Mouse (Mus musculus): ENCODE data around the gene Naa15. TPM values are rescaled to one million over a fixed set of nuclear protein-coding genes. Genes with fewer than 3 reads are reported as not detected.
A peak's percentile ranks its signal among the peaks of the same experiment; 100 is the strongest.
"Not testable (repeated sequence)": the region's sequence is repeated elsewhere in the genome, so short reads cannot be mapped to it uniquely, and the experiment has no call there.

Naa15 gene
- polyA plus RNA-seq, 1 experiment from 2014 or later = 41.5 TPM

DNA sequence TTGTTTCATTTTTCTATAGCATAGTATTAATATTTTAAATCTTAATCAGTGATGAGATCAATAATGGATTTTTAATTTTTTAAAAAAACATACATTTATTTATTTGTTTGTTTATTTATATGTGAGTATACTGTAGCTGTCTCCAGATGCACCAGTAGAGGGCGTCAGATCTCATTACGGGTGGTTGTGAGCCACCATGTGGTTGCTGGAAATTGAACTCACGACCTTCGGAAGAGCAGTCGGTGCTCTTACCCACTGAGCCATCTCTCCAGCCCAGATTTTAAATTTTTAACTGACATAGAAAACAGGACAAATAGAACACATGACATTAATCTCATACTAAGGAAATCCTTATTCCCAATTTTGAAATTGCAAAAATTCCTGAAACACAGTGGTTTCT, 19.4 kb downstream of the Naa15 start:
- ATAC-seq (ENCODE audit: low FRiP score, low TSS enrichment); DNase-seq: not testable (repeated sequence)
- WGBS = 87% methylated on average over 5 of the region's 5 CpGs

DNA sequence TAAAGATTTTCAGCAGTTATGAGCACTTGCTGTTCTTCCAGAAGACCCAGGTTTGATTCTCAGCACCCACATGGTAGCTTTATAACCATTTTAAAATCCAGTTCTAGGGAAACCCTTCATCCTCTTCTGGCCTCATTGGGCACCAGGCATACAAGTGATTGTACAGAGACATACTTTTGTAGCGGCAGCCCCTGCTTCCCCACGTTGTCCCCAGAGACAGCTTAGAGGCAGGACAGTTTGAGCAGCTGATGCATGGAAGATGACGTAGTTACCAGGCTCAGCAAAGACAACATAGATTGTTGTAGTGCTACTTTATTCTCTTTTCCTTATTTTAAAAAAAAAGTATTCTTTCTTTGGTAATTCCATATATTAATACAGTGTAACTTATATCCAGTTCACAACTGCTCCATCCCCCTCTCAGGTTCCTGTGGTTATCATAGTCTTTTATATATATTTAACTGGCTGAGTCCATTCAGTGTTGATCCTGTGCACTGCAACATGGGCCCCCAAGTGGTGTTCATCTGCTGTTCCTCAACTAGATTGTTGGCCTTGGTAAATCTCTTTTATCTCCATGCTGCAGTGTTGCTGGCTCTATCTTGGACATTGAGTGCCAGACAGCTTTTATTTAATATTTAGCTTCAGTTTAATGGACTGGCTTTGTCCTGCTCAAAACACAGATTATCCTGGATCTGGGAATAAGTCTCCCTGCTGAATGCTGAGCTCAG, 20.1 kb downstream of the Naa15 start:
- H3K4me1 ChIP-seq (ENCODE audit: control insufficient read depth, insufficient read depth, low read length) = no peaks in the 10 kb centered on the region
- no peak overlapping the region for H3K4me3 ChIP-seq (replicated peaks; ENCODE audit: low read depth, low read length)
- peaks cover 11% of the 10 kb centered on the region for H3K36me3 ChIP-seq (ENCODE audit: control insufficient read depth, insufficient read depth, low read length)
- H3K4me2 ChIP-seq (ENCODE audit: low read length) = no peak overlapping the region
- no peak overlapping the region for H3K27ac ChIP-seq (replicated peaks; ENCODE audit: low read depth, low read length)
- H3K27me3 ChIP-seq (ENCODE audit: control insufficient read depth, insufficient read depth, low read length) = no peaks in the 10 kb centered on the region
- 75% methylated on average over 3 of the region's 3 CpGs for WGBS
- H3K9ac ChIP-seq (replicated peaks; ENCODE audit: low read length) = no peak overlapping the region
- no peaks in the 10 kb centered on the region for H3K9me3 ChIP-seq (ENCODE audit: control insufficient read depth, low read length)
- no peak for ATAC-seq (ENCODE audit: low FRiP score, low TSS enrichment)
- no peak for DNase-seq

More for the DNA sequence above, 19.4 kb downstream of the Naa15 start:
- H3K9me3 ChIP-seq (ENCODE audit: control insufficient read depth, low read length); H3K4me1 ChIP-seq (ENCODE audit: control insufficient read depth, insufficient read depth, low read length); H3K4me3 ChIP-seq (replicated peaks; ENCODE audit: low read depth, low read length); H3K9ac ChIP-seq (replicated peaks; ENCODE audit: low read length); H3K27ac ChIP-seq (replicated peaks; ENCODE audit: low read depth, low read length); H3K4me2 ChIP-seq (ENCODE audit: low read length); H3K27me3 ChIP-seq (ENCODE audit: control insufficient read depth, insufficient read depth, low read length): not testable (repeated sequence)
- H3K36me3 ChIP-seq (ENCODE audit: control insufficient read depth, insufficient read depth, low read length) = peaks cover 11% of the 10 kb centered on the region

DNA sequence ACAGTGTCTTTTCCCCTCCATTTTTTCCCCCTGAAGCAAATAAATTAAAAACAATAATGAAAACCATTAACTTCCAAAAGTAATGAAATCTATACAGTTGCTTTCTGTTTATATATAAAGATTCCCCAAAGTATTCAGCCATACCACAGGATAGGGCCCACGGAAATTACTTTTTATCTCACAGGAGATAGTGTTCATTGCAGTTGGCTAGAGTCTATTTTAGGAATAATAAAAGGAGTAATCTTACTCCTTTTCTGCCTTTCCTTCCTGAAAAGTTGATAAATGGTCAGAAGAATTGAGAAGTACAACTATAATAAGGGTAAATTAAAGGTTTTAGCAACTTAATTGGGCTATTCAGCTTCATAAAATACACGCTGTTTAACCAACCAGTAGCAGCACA, 53.6 kb downstream of the Naa15 start:
- no peak for ATAC-seq (ENCODE audit: low FRiP score, low TSS enrichment)
- no peak overlapping the region for H3K9ac ChIP-seq (replicated peaks; ENCODE audit: low read length)
- no peak overlapping the region for H3K27ac ChIP-seq (replicated peaks; ENCODE audit: low read depth, low read length)
- H3K9me3 ChIP-seq (ENCODE audit: control insufficient read depth, low read length) = no peaks in the 10 kb centered on the region
- peaks cover 85% of the 10 kb centered on the region for H3K36me3 ChIP-seq (ENCODE audit: control insufficient read depth, insufficient read depth, low read length)
- H3K4me2 ChIP-seq (ENCODE audit: low read length) = no peak overlapping the region
- DNase-seq = no peak
- no peak overlapping the region for H3K4me3 ChIP-seq (replicated peaks; ENCODE audit: low read depth, low read length)
- H3K4me1 ChIP-seq (ENCODE audit: control insufficient read depth, insufficient read depth, low read length) = no peaks in the 10 kb centered on the region
- no peaks in the 10 kb centered on the region for H3K27me3 ChIP-seq (ENCODE audit: control insufficient read depth, insufficient read depth, low read length)
- WGBS = 98% methylated on average over 2 of the region's 2 CpGs

DNA sequence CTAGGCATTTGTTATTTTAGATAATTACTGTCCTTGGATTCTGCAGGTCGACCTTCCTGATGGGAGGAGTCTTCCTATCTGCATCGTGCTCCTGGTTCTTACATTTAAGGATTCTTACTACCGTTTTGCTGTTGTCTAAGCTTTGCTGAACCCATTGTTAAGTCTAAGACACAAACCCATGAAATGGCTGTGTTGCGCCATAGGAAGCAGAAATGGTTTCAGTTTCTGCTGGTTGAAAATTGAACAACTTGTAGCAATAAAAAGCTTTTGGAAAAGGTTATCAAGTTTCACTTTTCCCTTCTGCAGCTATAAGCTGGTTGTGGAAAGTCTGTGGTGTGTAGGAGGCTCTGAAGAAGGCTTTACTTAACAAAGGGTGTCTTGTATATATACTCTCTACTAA, 60.8 kb downstream of the Naa15 start:
- H3K36me3 ChIP-seq (ENCODE audit: control insufficient read depth, insufficient read depth, low read length) = peaks cover 43% of the 10 kb centered on the region
- no peak overlapping the region for H3K27ac ChIP-seq (replicated peaks; ENCODE audit: low read depth, low read length)
- no peaks in the 10 kb centered on the region for H3K4me1 ChIP-seq (ENCODE audit: control insufficient read depth, insufficient read depth, low read length)
- no peak overlapping the region for H3K9ac ChIP-seq (replicated peaks; ENCODE audit: low read length)
- no peak overlapping the region for H3K4me3 ChIP-seq (replicated peaks; ENCODE audit: low read depth, low read length)
- 89% methylated on average over 4 of the region's 4 CpGs for WGBS
- no peaks in the 10 kb centered on the region for H3K9me3 ChIP-seq (ENCODE audit: control insufficient read depth, low read length)
- no peaks in the 10 kb centered on the region for H3K27me3 ChIP-seq (ENCODE audit: control insufficient read depth, insufficient read depth, low read length)
- DNase-seq (no peak), ATAC-seq (ENCODE audit: low FRiP score, low TSS enrichment) (no peak)
- H3K4me2 ChIP-seq (ENCODE audit: low read length) = no peak overlapping the region

DNA sequence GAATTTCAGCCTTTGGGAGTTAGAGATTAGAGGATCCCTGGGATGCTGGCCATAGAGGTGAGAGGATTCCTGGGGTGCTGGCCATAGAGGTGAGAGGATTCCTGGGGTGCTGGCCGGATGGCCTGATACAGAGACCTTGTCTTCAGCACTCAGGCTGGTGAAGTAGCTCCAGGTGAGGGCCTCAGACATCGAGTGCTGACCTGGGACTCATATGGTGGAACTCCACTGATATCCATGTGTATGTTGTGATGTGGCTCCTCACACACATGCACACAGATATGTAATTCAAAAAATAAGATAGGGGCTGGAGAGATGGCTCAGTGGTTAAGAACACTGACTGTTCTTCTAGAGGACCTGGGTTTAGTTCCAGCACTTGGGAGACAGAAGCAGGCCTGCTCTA, 64.9 kb downstream of the Naa15 start:
- H3K4me1 ChIP-seq (ENCODE audit: control insufficient read depth, insufficient read depth, low read length) = peaks cover 6% of the 10 kb centered on the region
- H3K9ac ChIP-seq (replicated peaks; ENCODE audit: low read length) = no peak overlapping the region
- H3K27me3 ChIP-seq (ENCODE audit: control insufficient read depth, insufficient read depth, low read length) = no peaks in the 10 kb centered on the region
- no peaks in the 10 kb centered on the region for H3K9me3 ChIP-seq (ENCODE audit: control insufficient read depth, low read length)
- 41% methylated on average over 2 of the region's 2 CpGs for WGBS
- peaks cover 9% of the 10 kb centered on the region for H3K36me3 ChIP-seq (ENCODE audit: control insufficient read depth, insufficient read depth, low read length)
- ATAC-seq (ENCODE audit: low FRiP score, low TSS enrichment) = no peak
- no peak overlapping the region for H3K4me2 ChIP-seq (ENCODE audit: low read length)
- H3K27ac ChIP-seq (replicated peaks; ENCODE audit: low read depth, low read length) = no peak overlapping the region
- DNase-seq = no peak
- H3K4me3 ChIP-seq (replicated peaks; ENCODE audit: low read depth, low read length) = no peak overlapping the region

DNA sequence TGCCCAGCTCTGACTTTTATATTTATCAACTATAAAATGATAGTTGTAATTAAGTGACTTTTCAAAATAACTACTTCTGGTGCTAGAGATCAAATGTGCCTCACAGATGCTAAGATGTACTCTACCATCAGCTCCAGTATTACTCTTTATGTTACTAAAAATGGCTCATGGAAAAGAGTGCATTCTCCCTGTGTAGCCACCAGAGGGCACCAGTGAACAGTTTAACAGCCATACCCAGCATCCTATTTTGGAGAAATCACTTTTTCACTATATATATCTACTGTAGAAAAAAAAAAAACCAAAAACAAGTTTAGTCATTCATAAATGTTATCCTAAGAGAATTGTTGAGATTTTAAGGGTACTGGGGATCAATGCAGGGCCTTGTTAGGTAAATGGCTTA, 66.1 kb downstream of the Naa15 start:
- Histone ChIP-seq H3K27ac (replicated peaks; ENCODE audit: low read depth, low read length) (no peak overlapping the region), H3K4me2 (ENCODE audit: low read length) (no peak overlapping the region), H3K9me3 (ENCODE audit: control insufficient read depth, low read length) (no peaks in the 10 kb centered on the region), H3K36me3 (ENCODE audit: control insufficient read depth, insufficient read depth, low read length) (peaks cover 6% of the 10 kb centered on the region; the same call in 1 of the 2 replicates), H3K4me1 (ENCODE audit: control insufficient read depth, insufficient read depth, low read length) (peaks cover 18% of the 10 kb centered on the region), H3K27me3 (ENCODE audit: control insufficient read depth, insufficient read depth, low read length) (no peaks in the 10 kb centered on the region), H3K9ac (replicated peaks; ENCODE audit: low read length) (no peak overlapping the region), H3K4me3 (replicated peaks; ENCODE audit: low read depth, low read length) (no peak overlapping the region)
- DNase-seq (peak; percentile 83), ATAC-seq (ENCODE audit: low FRiP score, low TSS enrichment) (no peak)

DNA sequence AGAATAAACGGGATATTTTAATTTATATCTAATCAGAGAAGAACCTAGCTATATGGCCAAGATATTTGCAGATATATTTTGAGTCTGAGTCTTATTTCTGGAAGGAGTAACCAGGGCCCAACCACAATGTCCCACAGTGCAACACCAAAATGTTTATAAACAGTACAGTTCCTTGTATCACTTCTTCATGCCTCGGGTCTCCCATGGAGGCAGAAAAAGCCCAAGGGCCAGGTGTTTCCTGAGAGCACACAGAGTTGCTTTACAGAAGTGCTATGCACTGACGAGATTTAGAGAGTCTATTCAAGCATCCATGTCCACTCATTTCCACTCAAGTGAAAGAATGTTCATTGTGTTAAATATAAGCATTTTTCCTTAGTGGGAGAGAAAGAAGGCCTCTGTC, 66.9 kb downstream of the Naa15 start:
- DNase-seq (no peak), ATAC-seq (ENCODE audit: low FRiP score, low TSS enrichment) (no peak)
- Histone ChIP-seq H3K4me3 (replicated peaks; ENCODE audit: low read depth, low read length) (no peak overlapping the region), H3K9me3 (ENCODE audit: control insufficient read depth, low read length) (no peaks in the 10 kb centered on the region), H3K27me3 (ENCODE audit: control insufficient read depth, insufficient read depth, low read length) (no peaks in the 10 kb centered on the region), H3K27ac (replicated peaks; ENCODE audit: low read depth, low read length) (no peak overlapping the region), H3K4me1 (ENCODE audit: control insufficient read depth, insufficient read depth, low read length) (peaks cover 18% of the 10 kb centered on the region), H3K36me3 (ENCODE audit: control insufficient read depth, insufficient read depth, low read length) (no peaks in the 10 kb centered on the region; the same call in 1 of the 2 replicates), H3K9ac (replicated peaks; ENCODE audit: low read length) (no peak overlapping the region), H3K4me2 (ENCODE audit: low read length) (no peak overlapping the region)
- WGBS = 63% methylated on average over 3 of the region's 3 CpGs

DNA sequence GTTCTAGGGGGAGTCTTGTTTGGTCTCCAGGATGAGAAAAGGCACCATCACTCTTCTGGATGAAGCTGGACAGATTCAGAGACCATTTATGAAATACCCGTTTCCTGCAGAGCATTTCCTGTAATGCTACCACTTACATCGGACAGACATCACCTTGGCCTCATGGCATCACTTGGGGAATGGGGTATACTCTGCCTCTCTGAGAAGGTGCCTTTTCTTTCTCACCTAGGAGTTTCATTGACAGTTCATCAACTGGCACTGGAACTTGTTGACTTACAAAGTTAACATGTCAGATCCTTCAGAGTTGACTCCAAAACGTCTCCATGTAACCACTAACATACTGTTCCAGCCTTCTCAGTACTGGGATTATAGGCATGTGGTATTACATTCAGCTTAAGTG, 67.8 kb downstream of the Naa15 start:
- no peak overlapping the region; the same call in 1 of the 2 replicates for H3K4me3 ChIP-seq (replicated peaks; ENCODE audit: low read depth, low read length)
- no peaks in the 10 kb centered on the region for H3K27me3 ChIP-seq (ENCODE audit: control insufficient read depth, insufficient read depth, low read length)
- H3K36me3 ChIP-seq (ENCODE audit: control insufficient read depth, insufficient read depth, low read length) = no peaks in the 10 kb centered on the region
- WGBS = 74% methylated on average over 3 of the region's 3 CpGs
- peaks cover 18% of the 10 kb centered on the region for H3K4me1 ChIP-seq (ENCODE audit: control insufficient read depth, insufficient read depth, low read length)
- H3K9me3 ChIP-seq (ENCODE audit: control insufficient read depth, low read length) = no peaks in the 10 kb centered on the region
- ATAC-seq (ENCODE audit: low FRiP score, low TSS enrichment) = no peak
- peak overlapping the region; percentile 82; the same call in 1 of the 2 replicates for H3K9ac ChIP-seq (replicated peaks; ENCODE audit: low read length)
- no peak overlapping the region for H3K27ac ChIP-seq (replicated peaks; ENCODE audit: low read depth, low read length)
- H3K4me2 ChIP-seq (ENCODE audit: low read length) = peak overlapping the region; percentile 88
- no peak for DNase-seq

DNA sequence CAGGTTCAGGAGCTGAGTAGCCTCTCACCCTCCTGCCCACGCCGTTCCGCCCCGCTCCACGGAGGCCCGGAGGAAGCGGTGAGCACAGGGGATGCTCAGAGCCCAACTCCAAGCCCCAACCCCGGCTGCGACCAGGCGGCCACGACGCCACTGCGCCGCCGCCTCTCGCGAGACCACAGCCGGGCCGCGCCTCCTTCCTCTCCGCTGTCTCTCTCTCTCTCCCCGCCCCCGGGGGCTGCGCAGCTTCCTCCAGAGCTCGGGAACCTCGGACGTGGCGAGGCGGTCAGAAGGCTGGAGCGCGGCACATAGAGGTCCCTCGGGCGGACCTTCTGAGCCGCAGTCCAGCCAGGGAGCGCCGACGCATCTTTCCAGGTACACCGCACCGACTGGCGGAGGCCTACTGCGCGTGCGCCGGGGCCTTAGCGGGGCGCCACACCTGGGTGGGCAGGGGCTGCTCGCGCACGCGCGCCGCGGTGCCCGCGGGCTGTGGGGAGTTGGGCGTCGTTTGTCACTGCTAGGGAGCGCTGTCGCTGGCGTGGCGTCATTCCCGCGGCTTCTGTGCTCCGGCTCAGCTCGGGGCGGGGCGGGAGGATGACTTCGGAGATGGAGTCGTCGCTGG, 68.9 kb downstream of the Naa15 start, which contains the start of gene Rab33b:
Rab33b (plus strand) TSS at position 180 of the 619 bp plus-strand sequence.
- Histone ChIP-seq H3K4me1 (ENCODE audit: control insufficient read depth, insufficient read depth, low read length) (peaks cover 18% of the 10 kb centered on the region), H3K36me3 (ENCODE audit: control insufficient read depth, insufficient read depth, low read length) (no peaks in the 10 kb centered on the region), H3K4me3 (replicated peaks; ENCODE audit: low read depth, low read length) (peak within 1 kb of the TSS; percentile 75), H3K9me3 (ENCODE audit: control insufficient read depth, low read length) (no peaks in the 10 kb centered on the region), H3K4me2 (ENCODE audit: low read length) (peak within 1 kb of the TSS; percentile 88), H3K27me3 (ENCODE audit: control insufficient read depth, insufficient read depth, low read length) (no peaks in the 10 kb centered on the region), H3K9ac (replicated peaks; ENCODE audit: low read length) (peak within 1 kb of the TSS; percentile 82), H3K27ac (replicated peaks; ENCODE audit: low read depth, low read length) (peak within 1 kb of the TSS; percentile 92)
- ATAC-seq (ENCODE audit: low FRiP score, low TSS enrichment) = peak; percentile 94
- DNase-seq = peak; percentile 99
- WGBS = under 1% methylated on average over 68 of the region's 70 CpGs
